Mouse (Mus musculus) hematopoietic stem cell, adult 5-6 weeks (primary cell): ENCODE measurements around the gene Srsf7. TPM values are rescaled to one million over a fixed set of nuclear protein-coding genes. Genes with fewer than 3 reads are reported as not detected.
"Not testable (repeated sequence)": the region's sequence is repeated elsewhere in the genome, so short reads cannot be mapped to it uniquely, and the experiment has no call there.

Experiments used
- ATAC-seq, 2 experiments: fragments of 125-278 bp in 1 of 2; replicated peaks in 1 of 2; 2 replicates each; pipeline ENCODE4 v1.8.0; 2016 to 2017; ENCODE audit warnings: inconsistent platforms in 2 of 2, mild to moderate bottlenecking in 2 of 2, moderate number of reproducible peaks in 2 of 2, low read depth in 1 of 2, moderate TSS enrichment in 1 of 2; ENCODE audit not compliant: low FRiP score in 2 of 2, poor library complexity in 2 of 2, severe bottlenecking in 2 of 2, insufficient read depth in 1 of 2, low TSS enrichment in 1 of 2
- total RNA-seq: library from RNA; stranded (forward); fragments of 172-1452, 232-1000 nt; gene quantifications from 2 replicates; pipeline ENCODE4 v1.2.3, GENCODE M21; 2017

The Srsf7 gene
- total RNA-seq, 1 experiment from 2014 or later, result 455 TPM

DNA sequence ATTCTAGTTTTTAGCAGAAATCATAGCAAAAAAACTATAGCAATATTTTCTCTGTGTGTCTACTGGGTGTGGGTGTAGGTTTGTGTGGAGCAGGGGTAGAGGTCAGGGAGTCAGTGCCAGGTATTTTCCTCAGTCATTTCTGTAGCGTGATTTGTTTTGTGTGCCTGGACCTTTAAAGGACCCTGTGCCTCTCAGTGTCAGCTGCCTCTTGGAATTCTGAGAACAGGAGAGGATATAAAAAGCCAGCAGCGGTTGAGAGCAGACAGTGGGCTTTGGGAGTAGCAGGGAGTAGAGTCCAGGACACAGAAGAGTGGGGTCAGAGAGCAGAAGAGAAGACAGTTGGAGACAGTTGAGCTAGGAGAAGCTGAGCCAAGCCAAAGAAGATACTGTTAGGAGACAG lies 13.0 kb upstream of the Srsf7 start:
- ATAC-seq, result no peak

DNA sequence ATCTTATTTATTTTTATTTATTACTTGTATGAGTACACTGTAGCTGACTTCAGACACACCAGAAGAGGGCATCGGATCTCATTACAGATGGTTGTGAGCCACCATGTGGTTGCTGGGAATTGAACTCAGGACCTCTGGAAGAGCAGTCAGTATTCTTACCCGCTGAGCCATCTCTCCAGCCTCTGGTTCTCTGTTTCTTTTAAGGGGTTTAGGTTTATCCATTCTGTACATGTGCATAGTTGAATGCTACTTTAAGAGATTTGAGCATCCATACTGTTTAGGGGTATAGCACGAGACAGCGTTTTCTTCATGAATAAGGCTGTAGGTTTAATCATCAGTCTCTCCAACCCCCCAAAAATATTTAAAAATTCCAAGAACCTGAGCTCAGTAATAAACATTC lies 6.9 kb upstream of the Srsf7 start:
- not testable (repeated sequence) for ATAC-seq

DNA sequence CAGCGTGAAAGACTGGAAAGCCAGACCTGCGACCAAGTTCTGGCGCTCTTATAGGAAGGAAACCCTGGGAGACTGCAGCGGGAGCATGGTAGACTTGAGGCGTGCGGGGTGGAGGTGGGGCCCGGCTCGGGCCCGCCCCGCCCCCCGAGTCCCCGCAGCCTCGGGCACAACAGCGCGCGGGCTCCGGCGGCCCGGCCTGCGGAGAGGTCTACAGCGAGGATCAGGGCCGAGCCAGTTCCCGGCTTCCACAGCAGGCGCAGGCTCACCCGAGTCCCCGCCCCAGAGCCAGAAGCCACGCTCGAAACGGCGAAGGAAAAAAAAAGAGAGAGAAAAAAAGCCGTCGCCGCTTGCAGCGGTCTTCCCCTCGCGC lies 821 bp downstream of the Srsf7 start:
- ATAC-seq, result peak in 1 of 2 experiments; percentile 16; a peak in 2 of 4 replicates

DNA sequence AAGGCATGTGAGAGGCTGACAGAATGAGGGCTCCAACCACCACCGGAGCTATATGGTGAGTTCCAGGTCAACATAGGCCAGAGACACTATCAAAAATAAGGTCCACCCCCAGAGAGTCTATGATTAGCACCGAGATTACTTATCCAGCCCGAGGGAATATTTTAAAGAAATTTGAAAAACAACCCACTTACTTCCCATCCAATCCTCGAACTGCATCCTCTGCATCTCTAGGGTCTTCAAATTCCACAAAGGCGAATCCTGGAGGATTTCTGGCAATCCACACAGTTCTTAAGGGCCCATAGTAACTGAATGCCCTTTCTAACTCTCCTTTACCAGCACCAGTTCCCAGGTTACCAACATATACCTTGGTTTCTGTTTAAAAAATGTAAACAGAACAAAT lies 1.4 kb downstream of the Srsf7 start:
- no peak for ATAC-seq

DNA sequence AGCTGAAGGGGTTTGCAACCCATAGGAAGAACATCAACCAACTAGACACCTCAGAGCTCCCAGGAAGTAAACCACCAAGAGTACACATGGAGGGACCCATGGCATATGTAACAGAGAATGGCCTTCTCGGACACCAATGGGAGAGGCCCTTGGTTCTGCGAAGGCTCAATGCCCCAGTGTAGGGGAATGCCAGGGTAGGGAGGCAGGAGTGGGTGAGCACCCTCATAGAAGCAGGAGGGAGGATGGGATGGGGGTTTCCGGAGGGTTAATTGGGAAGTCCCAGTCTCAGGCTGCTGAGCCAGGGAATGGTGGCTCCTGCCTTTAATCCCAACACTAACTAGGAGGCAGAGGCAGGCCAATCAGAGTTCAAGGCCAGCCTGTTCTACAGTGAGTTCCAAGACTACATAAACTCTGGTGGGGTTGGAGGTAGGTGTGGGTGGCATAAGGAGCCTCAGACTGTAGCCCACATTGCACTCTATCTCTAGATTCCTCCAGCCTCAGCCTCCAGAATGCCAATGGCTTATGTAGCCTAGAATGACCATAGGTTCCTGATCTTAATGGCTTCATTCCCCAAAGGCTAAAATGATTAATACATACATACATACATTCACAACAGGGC lies 7.8 kb downstream of the Srsf7 start:
- 0 out of 4 replicates have a peak, but pooled peaks of 1 of the 2 experiments have one; percentile 27 for ATAC-seq

DNA sequence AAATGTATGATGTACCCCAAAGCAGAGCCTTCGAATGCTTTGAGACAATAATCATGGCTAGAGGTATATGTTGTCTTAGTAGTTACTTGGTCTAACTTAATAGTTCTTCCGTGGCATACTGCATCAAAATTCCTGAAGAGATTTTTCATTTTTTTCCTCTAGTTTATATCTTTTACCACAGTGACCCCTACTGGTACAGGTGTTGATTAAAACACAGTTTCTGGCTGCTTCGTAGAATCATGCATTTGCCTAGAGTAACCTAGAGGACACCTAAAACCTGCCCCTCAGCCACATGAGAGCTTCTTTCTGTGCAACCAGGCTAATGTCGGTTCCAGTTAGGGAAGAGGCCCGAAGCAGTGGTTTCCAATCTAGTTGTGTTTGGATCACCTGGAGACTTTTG lies 14.0 kb downstream of the Srsf7 start:
- peak; percentile 21 to 27; a peak in 2 of 4 replicates for ATAC-seq

DNA sequence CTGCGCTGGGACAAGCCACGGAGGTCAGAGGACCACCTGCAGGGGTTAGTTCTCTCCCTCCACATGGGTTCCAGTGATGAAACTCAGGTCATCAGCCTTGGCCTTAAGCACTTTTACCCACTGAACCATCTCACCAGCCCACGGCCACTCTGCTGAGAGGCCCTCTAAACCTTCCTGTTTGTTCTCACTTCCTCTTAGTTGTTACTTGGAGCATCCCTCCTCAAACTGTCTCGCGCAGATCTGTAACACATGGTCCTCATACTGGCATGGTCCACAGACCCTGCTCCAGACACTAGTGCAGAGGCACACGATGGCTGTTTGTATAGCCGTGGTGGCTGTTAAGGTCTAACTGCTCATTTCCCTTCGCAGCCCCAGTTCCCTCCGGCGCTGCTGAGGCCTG lies 23.5 kb downstream of the Srsf7 start:
- no peak for ATAC-seq

DNA sequence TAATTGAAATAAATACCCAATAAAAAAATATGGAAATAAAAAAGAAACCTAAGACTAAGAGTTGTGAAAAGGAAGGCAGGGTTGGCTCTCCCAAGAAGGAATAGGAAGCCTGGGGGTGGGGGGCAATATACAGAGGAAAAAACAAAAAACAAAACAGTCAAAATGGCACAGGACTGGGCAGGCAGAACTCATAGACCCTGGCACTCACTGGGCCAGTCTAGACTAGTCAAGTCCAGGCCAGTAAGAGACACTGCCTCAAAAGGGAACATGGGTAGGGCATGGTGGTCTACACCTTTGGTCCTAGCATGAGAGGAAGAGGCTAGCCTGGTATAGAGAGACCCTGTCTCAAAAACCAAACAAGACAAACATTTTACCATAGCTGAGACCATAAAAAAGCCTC lies 26.6 kb downstream of the Srsf7 start:
- no peak for ATAC-seq

DNA sequence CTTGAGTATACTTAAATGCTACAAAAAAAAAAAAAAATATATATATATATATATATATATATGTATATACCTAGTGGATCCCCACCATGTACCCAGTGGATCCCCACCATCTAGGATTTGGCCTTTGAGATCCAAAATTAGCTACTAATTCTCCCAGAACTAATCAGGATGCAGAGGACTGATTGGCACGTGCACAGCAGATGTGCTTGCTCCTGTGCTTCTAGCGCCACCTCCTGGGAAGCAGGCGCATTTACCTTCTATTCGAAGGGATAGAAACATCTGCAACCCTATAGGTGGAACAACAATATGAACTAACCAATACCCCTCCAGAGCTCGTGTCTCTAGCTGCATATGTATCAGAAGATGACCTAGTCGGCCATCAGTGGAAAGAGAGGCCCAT lies 27.1 kb downstream of the Srsf7 start:
- peak; percentile 75 to 89; a peak in 3 of 4 replicates for ATAC-seq

DNA sequence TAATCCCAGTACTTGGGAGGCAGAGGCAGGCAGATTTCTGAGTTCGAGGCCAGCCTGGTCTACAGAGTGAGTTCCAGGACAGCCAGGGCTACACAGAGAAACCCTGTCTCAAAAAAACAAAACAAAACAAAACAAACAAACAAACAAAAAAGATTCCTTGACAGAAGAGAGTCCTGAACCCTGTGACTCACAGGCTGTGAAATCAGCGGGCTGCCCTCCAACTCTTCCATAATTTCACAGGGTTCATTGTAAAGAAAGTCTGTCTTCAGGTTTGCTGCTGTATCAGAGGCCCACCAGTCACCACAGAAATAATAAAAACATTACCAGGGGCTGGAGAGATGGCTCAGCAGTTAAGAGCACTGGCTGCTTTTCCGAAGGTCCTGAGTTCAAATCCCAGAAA lies 28.3 kb downstream of the Srsf7 start:
- not testable (repeated sequence) for ATAC-seq

DNA sequence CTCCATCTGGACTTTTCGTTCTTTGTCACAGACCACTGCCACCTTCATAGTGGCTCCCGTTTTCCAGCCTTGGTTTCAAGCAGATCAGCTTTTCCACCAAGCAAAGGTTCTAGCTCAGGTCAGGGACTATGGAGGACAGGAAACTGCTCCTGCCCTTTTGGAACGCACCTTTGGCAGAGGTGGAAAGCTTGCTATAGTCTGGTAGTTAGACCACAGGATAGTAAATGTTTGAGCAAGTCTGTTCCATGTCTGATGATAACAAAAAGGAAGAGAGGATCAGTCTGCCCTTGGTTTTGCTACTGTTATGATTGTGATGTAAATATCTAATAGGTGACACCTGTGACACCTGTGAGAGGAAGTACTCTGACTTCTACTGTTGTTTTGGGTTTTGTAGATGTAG lies 31.1 kb downstream of the Srsf7 start:
- no peak for ATAC-seq

DNA sequence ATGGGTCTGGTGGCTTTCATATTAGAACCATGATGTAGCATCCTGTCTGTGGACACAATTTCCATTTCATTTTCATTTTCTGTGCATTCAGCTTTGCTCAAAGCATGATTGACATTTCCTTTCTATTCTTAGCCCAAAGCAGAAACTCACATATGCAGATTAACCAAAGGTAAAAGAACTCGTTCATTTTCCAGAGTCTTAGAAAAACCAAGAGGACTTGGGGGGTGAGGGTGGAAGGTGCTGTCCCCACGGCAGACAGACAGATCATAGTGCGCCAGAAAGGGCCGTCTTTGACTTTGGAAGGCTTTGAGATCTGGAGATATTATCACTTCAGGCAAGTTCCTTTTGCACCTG lies 31.7 kb downstream of the Srsf7 start:
- ATAC-seq, result peak in 1 of 2 experiments; percentile 15; a peak in 1 of 4 replicates

DNA sequence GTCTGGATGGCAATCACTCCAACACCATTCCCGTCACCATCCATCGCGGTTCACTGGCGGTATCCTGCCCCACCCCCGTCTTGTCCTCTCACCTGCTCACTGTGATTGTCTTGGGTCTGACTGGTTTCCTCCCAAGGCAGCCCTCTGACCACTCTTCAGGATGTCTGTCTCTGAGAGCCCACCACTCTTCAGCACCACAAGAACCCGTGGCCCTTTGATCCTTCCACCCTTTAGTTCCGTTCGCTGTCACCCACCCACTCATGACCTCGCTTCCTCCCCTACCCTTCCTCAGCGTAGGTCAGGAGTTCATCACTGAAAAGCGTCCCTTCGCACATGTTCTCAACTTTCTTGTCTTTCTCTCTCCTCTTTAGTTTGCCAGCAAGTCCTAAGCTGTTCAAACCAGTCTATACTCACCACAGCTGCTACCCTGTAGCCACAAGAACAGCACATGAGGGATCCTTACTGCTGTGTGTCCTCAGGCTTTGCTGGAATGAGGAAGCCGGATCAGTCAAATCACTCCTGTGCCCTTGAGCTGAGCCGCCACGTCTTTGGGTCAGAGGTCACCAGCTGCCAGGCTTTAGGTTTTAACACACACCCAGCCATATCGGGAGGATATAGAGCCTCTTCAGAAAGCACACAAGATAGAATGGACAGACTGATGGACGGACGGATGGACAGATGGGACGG lies 32.3 kb downstream of the Srsf7 start:
- ATAC-seq, result peak; percentile 17 to 23; a peak in 1 of 4 replicates

DNA sequence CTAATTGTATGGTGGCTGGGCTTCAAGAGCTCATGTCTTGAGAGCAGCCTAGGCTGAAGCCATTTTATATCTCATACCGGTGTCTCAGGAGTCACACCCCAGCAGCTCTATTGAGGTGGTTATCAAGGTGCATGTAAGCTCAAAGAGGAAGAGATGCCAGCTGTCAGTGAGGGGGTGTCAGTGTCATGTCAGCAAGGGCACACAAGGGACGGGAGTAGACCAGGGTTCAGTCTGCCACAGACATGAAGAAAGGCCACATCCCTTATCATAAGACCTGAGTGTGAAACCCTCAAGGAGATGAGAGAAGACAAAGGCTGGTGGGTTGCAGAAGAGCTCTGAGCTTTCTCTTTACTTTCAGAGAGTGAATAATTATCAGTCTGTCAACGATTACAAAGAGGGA lies 33.0 kb downstream of the Srsf7 start:
- no peak for ATAC-seq

DNA sequence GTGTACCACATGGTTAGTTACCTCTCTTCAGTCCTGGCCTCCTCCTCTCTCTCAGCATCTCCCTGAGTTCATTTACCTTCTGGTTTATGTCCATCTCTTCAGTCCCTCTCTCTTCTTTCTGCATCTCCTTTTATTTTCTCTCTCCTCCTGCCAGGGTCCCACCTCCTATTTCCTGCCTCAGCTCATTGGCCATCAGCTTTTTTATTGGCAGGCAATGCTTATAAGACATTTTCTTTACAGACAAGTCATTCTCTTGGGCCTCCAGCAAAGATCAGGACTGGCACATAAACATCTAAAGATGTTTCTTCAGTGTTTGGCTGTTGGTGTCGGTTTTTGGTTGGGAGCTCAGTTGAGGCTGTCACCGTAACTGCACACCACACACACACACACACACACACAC lies 33.4 kb downstream of the Srsf7 start:
- no peak for ATAC-seq

DNA sequence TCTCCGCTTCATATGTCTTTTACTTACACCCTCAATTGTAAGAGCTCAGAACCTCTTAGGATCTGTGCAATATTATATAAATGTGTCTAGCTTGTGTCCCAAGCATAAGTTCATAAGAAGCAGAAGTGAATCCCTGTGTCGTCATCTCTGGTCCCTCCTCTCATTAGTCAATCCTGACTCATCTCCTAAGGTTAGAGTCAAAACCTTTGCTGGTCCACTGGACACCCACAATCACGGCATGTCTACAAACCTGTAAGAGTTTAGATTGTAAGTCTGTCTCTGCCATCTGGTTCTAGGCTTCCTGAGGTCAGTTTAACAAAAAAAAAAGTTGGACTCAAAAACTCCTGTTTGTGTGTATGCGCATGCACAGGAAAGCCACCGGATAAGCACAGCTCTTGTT lies 34.3 kb downstream of the Srsf7 start:
- ATAC-seq, result peak in 1 of 2 experiments; percentile 60; a peak in 1 of 4 replicates

DNA sequence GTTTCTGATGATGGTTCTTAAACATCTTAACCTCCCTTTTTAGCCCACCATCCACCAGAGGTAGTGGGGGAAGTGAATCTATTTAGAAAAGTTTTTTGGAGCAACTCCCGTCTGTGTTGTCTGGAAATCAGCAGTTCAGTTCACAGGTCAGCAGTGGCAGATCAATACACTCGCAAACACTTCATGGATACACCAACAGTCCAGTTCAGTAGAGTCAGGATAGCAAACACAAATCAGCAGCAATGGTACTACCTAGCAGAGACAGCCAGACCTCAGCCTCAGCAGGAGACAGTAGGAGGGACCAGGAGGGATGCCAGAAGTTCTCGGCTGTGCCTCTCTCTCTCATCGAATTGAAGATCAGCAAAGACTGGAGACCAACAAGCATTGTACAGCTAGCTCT lies 35.2 kb downstream of the Srsf7 start:
- ATAC-seq, result no peak

DNA sequence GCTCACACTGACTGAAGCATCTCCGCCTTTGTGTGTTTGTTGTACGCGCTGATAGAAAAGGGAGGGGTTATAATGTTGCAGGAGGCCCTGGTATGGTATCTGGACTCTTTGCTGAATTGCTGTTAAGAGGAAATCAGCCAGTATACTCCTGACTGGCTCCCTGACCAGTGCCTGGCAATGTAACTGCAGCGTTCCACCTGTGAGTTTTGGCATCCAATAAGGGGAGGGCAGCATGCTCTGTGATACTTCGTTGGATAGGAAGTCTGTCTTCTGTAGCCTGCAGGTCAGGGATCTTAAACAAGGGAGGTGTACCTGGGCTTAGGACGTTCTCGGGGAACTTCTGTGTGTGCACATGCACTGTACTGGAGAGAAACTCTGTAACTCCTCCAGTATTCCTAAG lies 36.2 kb downstream of the Srsf7 start:
- no peak for ATAC-seq

DNA sequence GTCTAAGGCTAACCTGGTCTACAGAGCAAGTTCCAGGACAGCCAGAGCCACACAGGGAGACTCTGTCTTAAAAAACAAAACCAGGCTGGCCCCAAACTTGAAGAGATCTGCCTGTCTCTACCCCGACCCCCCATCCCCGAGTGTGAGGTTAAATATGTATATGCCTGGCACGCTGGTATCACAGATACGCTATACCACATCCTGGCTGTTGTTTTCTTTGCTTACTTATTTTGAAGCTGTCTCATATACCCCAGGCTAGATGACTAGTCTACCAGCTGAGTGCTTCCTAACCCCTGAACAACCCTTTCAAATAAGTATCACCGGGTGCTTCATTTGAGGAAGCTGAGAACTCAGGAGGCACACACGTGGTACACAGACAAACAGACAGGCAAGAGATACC lies 37.3 kb downstream of the Srsf7 start:
- ATAC-seq, result no peak
